Mouse (Mus musculus) activated CD4-positive, CD25-positive, alpha-beta regulatory T cell (primary cell): ENCODE results near the gene Hdx. TPM values are rescaled to one million over a fixed set of nuclear protein-coding genes. Genes with fewer than 3 reads are reported as not detected.

Source experiments
- polyA plus RNA-seq, 2 experiments: library from polyadenylated mRNA; unstranded; fragments of 100-300 nt; shearing (Covaris generic); gene quantifications; one replicate each; pipeline ENCODE4 v1.2.1; 2017

Gene Hdx
- polyA plus RNA-seq: not detected

GRCm38 (mm10) chrX:111696356-111697282 is at the start of gene Hdx:
Gene Hdx (minus strand): TSS chrX:111697079.

GRCm38 (mm10) chrX:111537859-111538258 is 159.0 kb downstream of the Hdx start, which contains the start of gene Rps6ka6:
Gene Rps6ka6 (minus strand): TSS chrX:111537959.

Other genes with a start within 250 kb of the Hdx start
- gene Rps6ka6, start 159.1 kb downstream of the Hdx start, polyA plus RNA-seq: under 1 TPM in 1 of 2 experiments, not detected in 1; 0.90 TPM
- gene Gm45194, start 194.3 kb upstream of the Hdx start, polyA plus RNA-seq: not detected